Mouse (Mus musculus): ENCODE data around the gene Pnmal2.

Pnmal2 gene

DNA sequence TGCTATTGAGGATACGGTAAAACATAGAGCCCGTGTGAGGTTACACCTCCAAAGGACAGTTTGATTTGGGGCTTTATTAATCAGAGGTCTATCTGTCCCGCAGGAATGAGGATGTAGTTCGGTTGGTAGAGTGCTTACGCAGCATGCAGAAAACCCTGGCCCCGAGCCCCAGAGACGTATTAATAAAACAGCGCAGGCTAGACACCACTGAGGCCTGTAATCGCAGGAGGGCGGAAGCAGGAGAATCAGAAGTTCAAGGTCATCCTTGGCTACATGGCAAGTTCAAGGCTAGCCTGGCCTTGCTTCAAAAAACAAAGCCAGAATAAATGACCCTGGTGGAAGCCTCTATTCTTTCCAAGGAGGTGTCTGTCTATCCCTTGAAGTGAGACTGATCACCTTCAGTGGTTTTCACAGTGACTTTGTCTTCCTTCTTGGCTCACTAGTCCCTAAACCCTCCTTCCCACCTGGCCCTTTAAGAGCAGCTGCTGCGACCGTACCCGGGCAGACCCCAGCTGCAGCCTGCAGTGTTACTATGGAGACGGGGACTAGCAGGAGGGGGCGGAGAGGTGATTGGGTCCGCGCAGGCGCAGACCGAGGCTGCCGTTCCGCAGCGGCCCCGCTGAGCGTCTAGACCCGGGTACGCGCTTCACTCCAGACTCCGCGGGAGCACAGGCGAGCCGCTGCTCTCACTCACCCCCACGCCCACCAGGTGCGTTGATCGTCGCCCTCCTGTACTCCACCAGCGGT lies at the start of gene Pnmal2:
Pnmal2 (plus strand) TSS at position 622 of the 747 bp plus-strand sequence.
- DNase-seq (ENCODE audit: low read depth, low spot score): peak; percentile 80

DNA sequence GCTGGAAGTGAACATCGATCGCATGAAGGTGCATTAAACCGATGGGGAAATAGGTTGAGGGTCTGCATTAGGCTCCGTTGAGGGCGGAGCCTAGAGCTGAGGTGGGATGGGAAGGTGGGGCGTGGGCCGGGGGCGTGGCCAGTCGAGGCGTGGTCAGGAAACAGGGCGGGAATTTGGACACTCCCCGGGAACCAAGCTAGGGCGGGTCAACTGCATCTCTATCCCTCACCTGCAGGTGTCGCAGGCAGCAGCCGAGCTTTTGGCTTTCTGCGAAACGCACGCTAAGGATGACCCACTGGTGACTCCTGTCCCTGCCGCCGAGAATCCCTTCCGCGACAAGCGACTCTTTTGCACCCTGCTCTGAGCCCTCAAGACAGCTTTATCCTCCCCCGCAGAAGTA lies 49.5 kb upstream of the Pnmal2 start:
- DNase-seq (ENCODE audit: low read depth, low spot score): peak; percentile 66

DNA sequence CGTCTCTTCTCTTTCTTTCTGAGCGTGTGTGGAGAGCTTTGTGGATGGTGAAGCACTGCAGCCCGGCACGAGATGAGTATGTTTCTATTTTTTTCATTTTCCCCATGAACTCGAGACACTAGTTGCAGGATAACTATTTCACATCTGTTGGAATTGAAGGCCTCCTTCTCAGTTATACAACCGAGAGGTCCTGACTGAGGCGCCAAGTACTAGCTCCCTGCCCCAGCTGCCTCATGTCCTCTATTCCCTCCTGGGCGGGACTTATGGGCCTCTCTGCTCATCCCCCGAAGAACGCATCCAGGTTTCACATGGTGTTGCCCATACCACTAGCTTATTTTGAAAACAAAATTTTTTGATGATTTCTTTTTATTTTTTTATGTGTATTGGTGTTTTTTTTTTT lies 49.0 kb upstream of the Pnmal2 start:
- DNase-seq (ENCODE audit: low read depth, low spot score): no peak

DNA sequence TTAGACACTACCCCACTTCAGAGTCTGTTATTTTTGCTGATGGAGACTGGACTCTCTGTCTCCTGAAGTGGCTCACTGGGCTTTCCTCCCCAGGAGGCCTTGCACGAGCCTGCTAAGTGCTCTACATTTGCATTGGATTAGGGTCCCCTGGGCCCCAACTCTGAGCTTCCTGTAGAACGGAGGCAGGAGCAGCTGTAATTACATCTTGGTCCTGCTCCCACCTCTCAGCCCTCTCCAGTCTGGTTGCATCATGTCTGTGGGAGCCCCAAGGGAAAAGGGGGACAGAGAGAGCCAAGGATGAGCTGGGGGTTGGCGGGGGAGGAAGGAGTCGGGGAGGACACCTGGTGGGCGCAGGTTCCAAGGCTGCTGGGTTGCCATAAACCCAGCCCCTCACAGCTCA lies 44.0 kb upstream of the Pnmal2 start:
- DNase-seq (ENCODE audit: low read depth, low spot score): no peak

DNA sequence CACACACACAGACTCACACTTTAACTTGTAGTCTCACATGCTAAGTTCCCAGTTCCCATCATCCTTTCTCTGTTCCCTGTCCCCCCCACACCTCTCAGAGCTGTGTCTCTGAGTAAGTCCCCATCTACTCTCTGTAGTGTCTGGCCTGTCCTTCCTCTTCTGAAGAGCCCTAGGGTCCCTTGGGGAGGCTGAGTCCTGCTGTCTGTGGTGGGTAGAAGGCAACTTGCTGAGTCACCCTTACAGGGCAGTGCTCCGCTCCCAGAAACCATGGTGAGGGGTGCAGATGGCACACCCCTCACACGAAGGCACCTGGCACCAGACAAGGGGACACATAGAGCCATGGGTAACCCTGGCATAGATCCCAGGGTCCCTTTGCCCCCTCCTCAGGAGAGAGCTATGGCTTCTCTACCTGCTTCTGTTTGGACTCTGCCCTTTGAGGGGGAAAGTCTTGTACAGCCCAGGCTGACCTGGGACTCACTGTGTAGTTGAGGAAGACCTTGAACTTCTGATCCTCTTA lies 41.0 kb upstream of the Pnmal2 start:
- no peak for DNase-seq (ENCODE audit: low read depth, low spot score)

DNA sequence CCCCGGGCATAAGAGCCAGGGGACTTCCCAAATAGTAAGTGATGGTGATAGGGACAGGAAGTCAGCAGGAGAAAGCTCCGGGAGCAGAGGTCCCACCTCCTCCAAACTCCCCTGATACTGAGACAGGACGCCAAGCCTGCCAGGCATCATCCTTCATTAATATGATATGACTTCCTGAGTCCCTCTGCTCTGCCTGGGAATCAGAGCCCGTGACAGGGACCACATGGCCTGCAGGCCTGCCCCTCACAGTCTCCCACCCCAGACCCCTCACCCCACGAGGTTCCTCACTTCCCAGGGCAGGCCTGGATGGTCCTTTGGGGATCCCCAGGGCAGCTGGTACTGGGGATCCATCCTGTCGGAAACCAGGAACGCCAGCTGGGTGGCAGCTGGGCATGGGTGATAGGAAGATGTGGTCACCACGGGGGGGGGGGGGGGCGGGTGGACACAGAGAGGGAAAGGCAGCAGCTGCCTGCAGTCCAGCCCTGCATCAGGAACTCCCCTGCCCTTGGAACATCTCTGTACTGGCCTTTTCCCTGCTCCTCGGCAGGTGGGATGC lies 40.3 kb upstream of the Pnmal2 start:
- DNase-seq (ENCODE audit: low read depth, low spot score): no peak

DNA sequence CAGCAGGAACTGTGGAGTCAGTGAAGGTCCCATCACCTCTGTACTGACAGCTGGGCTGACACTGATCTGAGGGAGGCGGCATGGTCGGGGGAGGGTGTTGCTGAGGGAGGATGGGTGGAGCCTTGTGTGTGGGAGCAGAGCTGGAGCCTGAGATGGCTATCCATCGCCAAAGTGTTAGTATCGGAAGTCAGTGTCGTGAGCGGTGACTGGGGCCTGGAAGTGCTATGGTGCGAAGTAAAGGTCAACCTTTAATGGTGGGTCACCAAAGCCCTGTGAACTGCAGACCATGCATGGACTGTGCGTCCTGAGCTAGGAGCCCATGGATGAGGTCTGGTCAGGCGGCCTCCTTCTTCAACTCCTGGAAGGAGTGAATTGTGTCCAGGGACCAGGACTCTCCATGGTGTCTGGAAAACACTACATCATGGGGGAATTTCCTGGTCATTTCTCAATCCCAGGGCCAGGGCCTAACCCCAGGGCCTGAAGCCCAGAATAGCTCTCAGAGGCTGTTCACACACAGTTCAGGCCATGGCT lies 38.9 kb upstream of the Pnmal2 start:
- DNase-seq (ENCODE audit: low read depth, low spot score): no peak

DNA sequence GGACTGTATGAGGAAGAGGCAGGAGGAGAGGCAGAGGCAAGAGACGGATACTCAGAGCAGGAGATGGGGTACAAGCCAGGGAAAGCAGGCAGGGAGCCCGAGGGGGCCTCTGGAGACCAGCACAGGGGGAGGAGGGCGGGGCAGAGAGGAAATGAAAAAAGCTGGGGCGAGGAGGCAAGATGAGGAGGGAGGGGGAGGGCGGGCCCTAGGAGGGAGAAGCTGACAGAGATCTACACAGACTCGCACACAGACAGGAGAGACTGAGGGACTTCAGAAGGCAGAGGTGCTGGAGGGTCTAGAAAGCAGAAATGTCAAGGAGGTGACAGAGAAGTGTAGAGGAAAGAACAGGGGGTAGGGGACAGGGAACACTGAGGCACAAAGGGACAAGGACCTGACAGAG lies 38.2 kb upstream of the Pnmal2 start, which contains the start of gene Ptgir:
Ptgir (plus strand) TSS at position 210 of the 400 bp plus-strand sequence.
- no peak for DNase-seq (ENCODE audit: low read depth, low spot score)

DNA sequence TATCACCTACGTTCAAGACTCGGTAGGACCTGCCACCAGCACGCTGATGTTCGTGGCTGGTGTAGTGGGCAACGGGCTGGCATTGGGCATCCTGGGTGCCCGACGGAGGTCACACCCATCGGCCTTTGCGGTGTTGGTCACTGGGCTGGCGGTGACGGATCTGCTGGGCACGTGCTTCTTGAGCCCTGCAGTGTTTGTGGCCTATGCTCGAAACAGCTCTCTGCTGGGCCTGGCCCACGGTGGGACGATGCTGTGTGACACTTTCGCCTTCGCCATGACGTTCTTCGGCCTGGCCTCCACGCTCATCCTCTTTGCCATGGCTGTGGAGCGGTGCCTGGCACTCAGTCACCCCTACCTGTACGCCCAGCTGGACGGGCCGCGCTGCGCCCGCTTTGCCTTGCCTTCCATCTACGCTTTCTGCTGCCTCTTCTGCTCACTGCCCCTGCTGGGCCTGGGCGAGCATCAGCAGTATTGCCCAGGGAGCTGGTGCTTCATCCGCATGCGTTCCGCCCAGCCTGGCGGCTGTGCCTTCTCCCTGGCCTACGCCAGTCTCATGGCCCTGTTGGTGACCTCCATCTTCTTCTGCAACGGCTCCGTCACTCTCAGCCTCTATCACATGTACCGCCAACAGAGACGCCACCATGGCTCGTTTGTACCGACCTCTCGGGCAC lies 37.5 kb upstream of the Pnmal2 start:
- DNase-seq (ENCODE audit: low read depth, low spot score): no peak

DNA sequence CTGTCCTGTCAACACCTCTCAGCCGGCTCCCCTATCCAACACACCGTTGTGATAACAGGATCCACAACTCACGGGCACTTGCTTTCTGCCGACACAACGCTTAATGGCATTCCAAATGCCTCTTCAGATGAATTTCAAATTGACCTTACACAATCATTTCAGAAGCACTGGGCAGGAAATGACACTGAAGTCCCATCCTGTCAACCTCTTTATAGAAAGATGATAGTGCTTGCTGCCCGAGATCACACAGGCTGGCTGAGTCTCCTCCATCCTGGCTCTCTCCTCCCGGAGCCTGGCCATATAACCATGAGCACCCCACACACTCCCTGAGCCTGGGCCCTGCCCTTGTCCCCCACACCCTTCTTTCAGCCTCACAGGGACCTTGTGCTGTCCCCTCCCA lies 36.6 kb upstream of the Pnmal2 start:
- no peak for DNase-seq (ENCODE audit: low read depth, low spot score)

DNA sequence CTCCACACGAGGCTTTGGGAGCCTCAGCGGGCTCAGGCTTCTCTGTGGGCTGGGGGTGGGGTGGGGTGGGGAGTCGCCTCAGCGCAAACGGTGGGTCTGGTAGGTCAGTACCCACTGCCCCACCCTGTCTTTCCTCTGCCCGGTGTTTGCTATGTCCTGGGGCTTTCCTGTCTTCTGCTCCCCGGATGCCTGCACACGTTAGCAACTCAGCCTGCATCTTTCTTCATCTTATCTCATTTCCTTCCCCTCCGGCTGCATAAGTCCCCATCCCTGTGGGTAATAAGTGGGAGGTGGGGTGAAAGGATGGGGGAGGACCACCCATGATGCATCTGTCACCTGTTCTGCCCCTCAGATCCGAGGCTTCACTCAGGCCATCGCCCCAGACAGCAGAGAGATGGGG lies 36.1 kb upstream of the Pnmal2 start:
- no peak for DNase-seq (ENCODE audit: low read depth, low spot score)

DNA sequence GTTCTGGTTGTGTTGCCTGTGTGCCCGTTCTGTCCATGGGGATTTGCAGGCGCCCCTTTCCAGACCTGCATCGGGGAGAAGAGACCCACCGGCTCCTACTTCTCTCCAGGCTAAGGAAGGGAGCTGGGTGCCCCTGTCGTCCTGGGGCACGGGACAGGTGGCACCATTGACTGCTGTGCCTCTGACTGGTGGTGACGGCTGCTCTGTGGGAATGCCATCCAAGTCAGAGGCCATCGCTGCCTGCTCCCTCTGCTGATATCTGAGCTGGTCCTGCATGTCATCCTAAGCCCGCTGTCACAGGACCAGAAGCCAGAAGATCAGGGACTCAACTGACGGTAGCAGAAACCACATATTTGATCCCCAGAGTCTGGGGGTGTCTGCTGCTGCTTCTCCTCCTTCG lies 35.6 kb upstream of the Pnmal2 start:
- DNase-seq (ENCODE audit: low read depth, low spot score): no peak

DNA sequence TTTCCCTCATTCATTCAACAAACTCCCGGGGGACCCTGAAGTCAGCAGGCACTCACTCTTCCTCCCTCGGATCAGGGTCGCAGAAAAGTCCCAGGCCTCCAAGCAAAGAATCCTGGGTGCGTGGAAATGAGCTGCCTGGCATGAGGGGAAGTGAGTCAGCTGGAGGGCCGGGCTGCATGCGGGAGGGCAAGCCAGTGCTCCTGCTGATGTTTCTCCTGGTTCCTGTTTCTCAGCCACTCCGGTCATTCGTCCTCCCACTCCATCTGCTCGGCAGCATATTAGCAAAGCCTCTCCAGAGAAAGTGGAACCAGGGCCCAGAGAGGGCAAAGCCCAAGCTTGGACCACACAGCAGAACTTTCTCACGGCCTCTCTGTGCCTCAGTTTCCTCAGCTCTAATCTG lies 34.6 kb upstream of the Pnmal2 start:
- DNase-seq (ENCODE audit: low read depth, low spot score): no peak

DNA sequence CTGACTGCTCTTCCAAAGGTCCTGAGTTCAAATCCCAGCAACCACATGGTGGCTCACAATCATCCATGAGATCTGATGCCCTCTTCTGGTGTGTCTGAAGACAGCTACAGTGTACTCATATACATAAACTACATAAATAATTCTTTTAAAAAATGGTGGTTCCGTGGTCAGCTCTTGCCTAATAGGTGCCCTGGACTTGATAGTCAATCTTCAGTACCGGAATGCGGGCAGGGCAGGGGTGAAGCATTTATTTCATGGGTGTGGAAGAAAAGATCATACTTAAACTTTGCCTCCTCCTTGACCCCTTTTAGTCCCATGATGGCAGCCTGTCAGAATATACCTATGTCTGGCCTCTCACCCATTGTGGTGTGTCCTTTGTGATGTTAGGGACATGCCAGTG lies 32.6 kb upstream of the Pnmal2 start:
- DNase-seq (ENCODE audit: low read depth, low spot score): no peak

DNA sequence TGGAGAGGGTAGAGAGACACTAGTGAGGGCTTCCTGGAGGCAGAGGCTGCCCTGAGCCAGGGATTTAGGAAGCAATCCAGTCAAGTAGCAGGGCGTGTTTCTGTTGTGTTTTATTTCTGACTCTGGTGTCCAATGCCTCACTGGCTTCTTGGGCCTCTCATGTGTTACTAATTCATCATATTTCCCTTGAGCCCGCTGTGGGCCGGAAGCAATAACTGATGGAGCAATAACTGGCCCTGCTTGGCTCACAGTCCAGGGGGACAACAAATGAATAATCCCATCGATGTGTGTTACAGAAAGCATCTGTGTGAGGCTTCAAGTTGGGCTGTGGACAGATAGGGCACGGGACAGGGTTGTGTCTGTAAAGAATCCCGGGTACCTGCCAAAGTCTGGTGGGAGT lies 32.1 kb upstream of the Pnmal2 start:
- DNase-seq (ENCODE audit: low read depth, low spot score): no peak

DNA sequence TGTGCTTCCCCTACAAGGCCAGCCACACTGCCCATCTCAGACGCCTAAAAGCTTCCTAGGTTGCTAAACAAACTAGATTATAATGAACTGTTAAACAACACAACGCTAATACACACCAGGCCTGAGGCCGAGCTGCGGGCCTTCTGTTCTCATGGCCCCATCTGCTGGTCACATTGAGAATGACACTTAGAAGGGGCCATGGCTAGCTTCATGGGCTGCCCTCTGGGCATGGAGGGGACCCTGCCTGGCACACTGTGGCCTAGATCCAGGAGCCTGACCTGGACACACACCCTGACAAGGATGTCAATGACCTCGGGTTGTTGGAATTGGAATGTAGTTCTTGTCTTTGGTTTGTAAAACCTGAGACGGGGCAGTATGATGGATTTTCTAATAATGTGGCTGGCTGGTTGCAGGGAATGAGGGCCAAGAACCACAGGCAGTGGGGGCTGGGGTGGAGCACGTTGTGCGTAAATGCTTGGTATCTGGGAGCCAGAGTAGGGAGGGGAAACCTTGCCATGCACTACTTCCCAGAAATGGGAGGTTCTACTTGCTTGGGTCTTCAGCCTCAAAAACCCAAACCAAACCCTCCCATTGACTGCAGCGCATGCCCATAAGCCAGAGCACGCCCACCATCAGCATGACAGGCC lies 30.6 kb upstream of the Pnmal2 start:
- no peak for DNase-seq (ENCODE audit: low read depth, low spot score)

DNA sequence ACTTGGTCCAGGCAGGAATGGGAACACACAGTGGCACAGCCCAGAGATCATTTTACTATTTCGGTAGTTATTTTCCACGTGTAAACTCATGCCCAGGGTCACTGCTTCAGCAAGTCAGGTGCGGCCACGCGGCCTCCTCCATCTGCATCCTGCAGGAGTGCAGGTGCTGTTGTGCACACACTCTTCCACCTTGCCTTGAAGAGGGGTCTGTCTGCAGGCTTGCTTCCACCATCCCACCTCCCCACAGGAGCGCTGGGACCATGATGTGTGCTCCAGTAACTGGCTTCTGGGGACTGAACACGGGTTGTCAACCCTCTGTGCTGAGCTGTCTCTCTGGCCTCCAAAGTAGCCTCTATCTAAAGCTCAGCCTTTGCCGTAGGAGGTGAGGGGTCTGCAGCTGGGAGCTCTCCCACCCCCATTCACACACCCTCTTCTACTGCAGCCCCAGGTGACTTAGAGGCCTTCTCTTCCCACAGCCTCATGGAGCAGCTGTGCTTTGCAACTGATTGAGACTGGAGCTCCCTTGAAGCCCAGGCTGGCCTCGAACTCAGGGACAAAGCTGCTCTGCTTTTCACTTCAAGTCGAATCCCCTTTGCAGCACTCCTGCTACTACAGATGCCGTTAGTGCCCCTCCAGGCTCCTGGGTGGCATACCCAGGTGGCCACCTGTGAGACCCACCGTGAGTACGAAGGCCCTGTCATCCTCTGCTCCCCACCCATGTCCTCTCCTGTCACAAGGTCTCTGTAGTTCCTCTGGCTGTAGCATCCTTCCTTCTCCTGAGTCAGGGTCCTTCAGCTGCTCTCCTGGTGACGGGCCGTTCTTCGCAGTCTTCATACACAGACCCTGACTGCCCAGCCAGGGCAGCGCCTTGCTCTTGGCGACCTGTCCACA lies 29.8 kb upstream of the Pnmal2 start:
- DNase-seq (ENCODE audit: low read depth, low spot score): no peak

DNA sequence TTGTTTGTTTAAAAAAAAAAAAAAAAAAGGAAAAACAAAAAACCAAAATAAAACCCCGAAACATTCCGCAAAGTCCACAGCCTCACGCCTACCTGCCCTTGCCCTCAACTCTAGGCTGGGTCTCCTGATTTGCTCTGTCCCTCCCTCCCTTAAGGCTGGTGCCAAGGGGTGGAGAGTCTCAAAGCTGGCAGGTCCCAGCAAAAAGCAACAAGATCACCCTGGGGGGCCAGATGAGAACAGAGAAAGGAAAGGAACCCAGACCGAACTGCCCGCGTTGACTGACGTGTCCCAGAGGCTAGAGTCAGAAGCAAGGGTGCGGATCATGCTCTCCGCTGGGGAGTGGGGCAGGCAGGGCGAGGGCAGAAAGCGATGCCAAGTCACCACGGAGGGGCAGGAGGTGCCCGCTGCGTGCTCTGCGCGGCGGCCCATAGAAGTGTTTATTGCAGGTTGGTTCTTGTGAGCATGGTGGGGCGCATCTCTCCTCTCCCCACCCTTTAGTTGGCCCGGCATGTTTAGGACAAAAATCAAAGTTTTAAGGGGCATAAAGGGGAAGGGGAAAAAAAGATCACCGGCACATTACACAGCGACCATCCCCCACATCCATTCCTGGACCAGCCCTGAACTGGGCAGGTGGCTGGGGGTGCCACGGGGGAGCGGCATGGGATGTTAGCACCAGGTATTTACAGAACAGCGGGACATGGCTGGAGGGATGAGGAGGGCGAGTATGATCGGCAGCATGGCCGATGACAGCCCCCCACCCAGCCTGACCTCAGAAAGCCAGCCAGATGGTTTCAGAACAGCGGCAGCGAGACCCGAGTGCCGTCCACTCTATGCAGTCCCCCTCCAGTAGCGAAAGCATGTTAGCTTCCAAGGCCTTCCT lies 28.8 kb upstream of the Pnmal2 start:
- no peak for DNase-seq (ENCODE audit: low read depth, low spot score)

DNA sequence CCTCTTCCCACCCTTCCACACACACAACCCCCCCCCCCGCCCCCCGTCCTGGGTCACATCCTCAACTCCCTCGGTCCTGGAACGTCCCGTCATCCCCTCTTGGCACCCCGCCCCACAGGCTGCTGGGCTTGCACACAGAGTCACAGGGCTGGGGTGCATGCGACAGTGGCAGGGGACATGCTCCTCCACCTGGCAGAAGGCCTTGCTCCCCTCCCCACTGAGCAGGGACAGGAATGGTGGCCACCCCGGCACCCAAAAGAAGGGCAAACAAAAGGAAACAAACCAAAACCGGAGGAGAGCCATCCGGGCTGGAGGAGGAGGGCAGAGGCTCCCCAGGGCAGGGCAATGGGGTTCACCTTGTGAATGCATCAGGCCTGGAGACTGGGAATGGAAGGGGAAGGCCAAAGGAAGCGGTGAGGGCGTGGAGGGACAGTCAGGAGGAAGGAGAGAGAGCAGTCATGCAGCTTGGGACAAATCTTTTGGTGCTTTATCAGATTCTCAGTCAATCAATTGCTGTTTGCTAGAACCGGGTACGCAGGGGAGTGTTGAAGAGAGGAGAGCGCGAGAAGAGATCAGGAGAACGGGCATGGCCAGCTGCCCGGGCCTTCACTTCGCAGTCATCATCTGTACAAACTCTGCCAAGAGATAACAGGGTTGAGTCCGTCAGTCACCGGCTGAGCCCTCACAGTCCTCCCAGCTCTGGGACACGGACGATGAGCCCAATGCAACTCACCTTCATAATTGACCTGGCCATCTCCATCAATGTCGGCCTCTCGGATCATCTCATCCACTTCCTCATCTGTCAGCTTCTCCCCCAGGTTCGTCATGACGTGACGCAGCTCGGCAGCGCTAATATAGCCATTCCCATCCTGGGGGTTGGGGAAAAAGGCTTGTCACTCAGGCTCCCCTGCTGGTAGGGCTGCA lies 27.9 kb upstream of the Pnmal2 start:
- DNase-seq (ENCODE audit: low read depth, low spot score): no peak
